In the genomic region with DNA sequence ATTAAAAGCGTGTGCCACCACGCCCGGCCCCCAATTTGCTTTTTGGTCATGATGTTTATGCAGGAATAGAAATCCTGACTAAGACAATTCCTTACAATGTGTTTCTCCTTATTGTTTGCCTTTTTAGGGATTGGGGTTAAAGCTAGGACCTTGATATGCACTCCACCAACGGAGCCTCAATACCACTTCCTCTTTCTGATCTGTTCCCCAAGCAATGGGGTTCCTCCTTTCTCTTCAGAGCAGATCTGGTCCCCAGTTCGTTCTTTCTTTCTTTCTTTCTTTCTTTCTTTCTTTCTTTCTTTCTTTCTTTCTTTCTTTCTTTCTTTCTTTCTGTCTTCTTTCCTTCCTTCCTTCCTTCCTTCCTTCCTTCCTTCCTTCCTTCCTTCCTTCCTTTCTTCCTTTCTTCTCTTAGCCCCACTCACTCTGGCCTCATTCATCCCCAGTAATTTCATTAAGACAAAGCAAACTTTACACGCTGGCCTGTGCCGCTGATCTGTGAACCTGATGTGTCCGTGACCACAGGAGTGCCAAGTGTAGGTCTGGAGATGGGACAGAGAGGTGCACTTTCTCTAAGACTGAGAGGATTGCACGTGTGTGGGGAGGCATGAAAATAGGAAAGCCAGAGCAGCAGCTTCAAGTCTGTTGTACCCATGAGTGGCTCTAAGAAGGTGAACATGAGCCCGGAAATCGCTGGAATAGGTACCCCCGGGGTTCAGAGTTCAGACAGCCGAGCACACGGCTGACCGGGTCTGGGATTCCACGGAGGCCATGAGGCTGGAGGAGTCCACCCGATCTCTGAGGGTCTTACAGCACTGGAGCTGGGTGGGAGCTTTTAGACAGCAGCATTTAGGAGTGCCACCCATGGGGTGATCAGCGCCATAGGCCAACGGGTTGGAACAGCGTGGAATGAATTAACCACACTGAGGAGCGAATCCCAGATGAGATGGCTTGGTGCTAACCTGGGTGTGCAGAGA, we compare ENCODE assay signal across 8 mouse cellular contexts. TPM values are rescaled to one million over a fixed set of nuclear protein-coding genes. Genes with fewer than 3 reads are reported as not detected.
DNase-seq lines count a peak whose midpoint lies in the region; ATAC-seq and TF ChIP-seq lines count a peak whose summit lies in the region.

No protein-coding gene starts in this region.

- no peak for TF ChIP-seq CTCF in bone marrow, adult 2 months (IDR thresholded peaks at IDR 0.05; ENCODE audit: control insufficient read depth, insufficient read depth, low read length)

- H3K27ac ChIP-seq in bone marrow, adult 2 months (ENCODE audit: control insufficient read depth, insufficient read depth, low read depth, low read length, poor library complexity): peak overlapping the region; percentile 58
- H3K27ac ChIP-seq in hindbrain, embryonic 14.5 days: no peak overlapping the region
- H3K27ac ChIP-seq in midbrain, embryonic 11.5 days (ENCODE audit: low read depth, low read length): no peak overlapping the region

- H3K9ac ChIP-seq in hindbrain, embryonic 14.5 days: peak overlapping the region; percentile 60
- peak overlapping the region; percentile 57; the same call in 1 of the 2 replicates for H3K9ac ChIP-seq in midbrain, embryonic 11.5 days (ENCODE audit: low read length)

- DNase-seq in kidney, adult 18-20 months: peak; percentile 21
- DNase-seq in kidney, postnatal 4 days: no peak
- DNase-seq in hindbrain, embryonic 14.5 days (ENCODE audit: low spot score): no peak
- DNase-seq in midbrain, embryonic 11.5 days (ENCODE audit: low spot score, missing footprints): no peak
- no peak for DNase-seq in right cerebral cortex, adult 2 months (ENCODE audit: low spot score in 2 of 2)
- no peak for DNase-seq in T-cell, adult 2 months (ENCODE audit: low spot score)
- no peak for DNase-seq in gastrocnemius, adult 18-20 months (ENCODE audit: low spot score)

- 11% methylated on average over 21 of the region's 21 CpGs for WGBS in bone marrow, adult 2 months
- WGBS in hindbrain, embryonic 14.5 days: 39% methylated on average over 21 of the region's 21 CpGs
- WGBS in midbrain, embryonic 11.5 days: 37% methylated on average over 21 of the region's 21 CpGs

- H3K27me3 ChIP-seq in hindbrain, embryonic 14.5 days (ENCODE audit: control insufficient read depth, insufficient read depth, low read length): peaks cover 6% of the 10 kb centered on the region; the same call in 1 of the 2 replicates
- H3K27me3 ChIP-seq in midbrain, embryonic 11.5 days (ENCODE audit: control insufficient read depth, insufficient read depth, low read length): peaks cover 7% of the 10 kb centered on the region; the same call in 1 of the 2 replicates

- peak; percentile 49; the same call in 1 of the 2 replicates for ATAC-seq in hindbrain, embryonic 14.5 days (ENCODE audit: low FRiP score)
- ATAC-seq in midbrain, embryonic 11.5 days (ENCODE audit: low FRiP score): peak; percentile 3; the same call in 1 of the 2 replicates

- no peaks in the 10 kb centered on the region for H3K36me3 ChIP-seq in hindbrain, embryonic 14.5 days (replicated peaks; ENCODE audit: control insufficient read depth, insufficient read depth)
- H3K36me3 ChIP-seq in midbrain, embryonic 11.5 days (ENCODE audit: control insufficient read depth, insufficient read depth, low read length): no peaks in the 10 kb centered on the region

- H3K4me3 ChIP-seq in bone marrow, adult 2 months (replicated peaks; ENCODE audit: control insufficient read depth, low read depth, low read length): peak overlapping the region; percentile 60
- peak overlapping the region; percentile 52 for H3K4me3 ChIP-seq in hindbrain, embryonic 14.5 days (replicated peaks; ENCODE audit: low read length)
- peak overlapping the region; percentile 42 for H3K4me3 ChIP-seq in midbrain, embryonic 11.5 days (ENCODE audit: low read depth, low read length)

- 0 out of 2 replicates have a peak, but pooled peaks cover 3% of the 10 kb centered on the region for H3K9me3 ChIP-seq in hindbrain, embryonic 14.5 days (ENCODE audit: control insufficient read depth, low read length)
- H3K9me3 ChIP-seq in midbrain, embryonic 11.5 days (ENCODE audit: control insufficient read depth, low read length): no peaks in the 10 kb centered on the region

- H3K4me2 ChIP-seq in hindbrain, embryonic 14.5 days (replicated peaks): peak overlapping the region; percentile 97
- peak overlapping the region; percentile 81 for H3K4me2 ChIP-seq in midbrain, embryonic 11.5 days

- no peak for TF ChIP-seq POLR2A in bone marrow, adult 2 months (IDR thresholded peaks at IDR 0.05; ENCODE audit: borderline replicate concordance, control insufficient read depth, low read depth, low read length)

- H3K4me1 ChIP-seq in bone marrow, adult 2 months (ENCODE audit: control insufficient read depth, insufficient read depth, low read length): peaks cover 2% of the 10 kb centered on the region; the same call in 1 of the 2 replicates
- 0 out of 2 replicates have a peak, but pooled peaks cover 3% of the 10 kb centered on the region for H3K4me1 ChIP-seq in hindbrain, embryonic 14.5 days (replicated peaks; ENCODE audit: control insufficient read depth, insufficient read depth, low read length)
- 0 out of 2 replicates have a peak, but pooled peaks cover 4% of the 10 kb centered on the region for H3K4me1 ChIP-seq in midbrain, embryonic 11.5 days (ENCODE audit: control insufficient read depth, insufficient read depth, low read length)

RNA-seq across cellular contexts. Expression of gene Pdxk, which starts 16.5 kb away (rescaled TPM):
- polyA plus RNA-seq in bone marrow, adult 2 months (2011; ENCODE audit: insufficient read depth, insufficient read length, low replicate concordance, missing spikeins): 2.2 and 3.3 TPM in 2 replicates
- polyA plus RNA-seq in hindbrain, embryonic 14.5 days (2014; fragmentation: Nextera tagmentation; extraction: Ambion mirVana): 30.0 and 32.9 TPM in 2 replicates
- 6.2 and 6.4 TPM in 2 replicates for polyA plus RNA-seq in midbrain, embryonic 11.5 days (2014; fragmentation: Nextera tagmentation; extraction: Ambion mirVana)
- total RNA-seq in gastrocnemius, adult 18-20 months (2021): 1 to 10 TPM; 6.2 to 7.1 TPM

RNA-seq across cellular contexts. Expression of gene Olfr1358, which starts 36.0 kb away (rescaled TPM):
- not detected in 2 replicates for polyA plus RNA-seq in bone marrow, adult 2 months (2011; ENCODE audit: insufficient read depth, insufficient read length, low replicate concordance, missing spikeins)
- polyA plus RNA-seq in hindbrain, embryonic 14.5 days (2014; fragmentation: Nextera tagmentation; extraction: Ambion mirVana): not detected in 2 replicates
- polyA plus RNA-seq in midbrain, embryonic 11.5 days (2014; fragmentation: Nextera tagmentation; extraction: Ambion mirVana): not detected in 2 replicates
- not detected for total RNA-seq in gastrocnemius, adult 18-20 months (2021)

RNA-seq across cellular contexts. Expression of gene Cstb, which starts 55.8 kb away (rescaled TPM):
- polyA plus RNA-seq in bone marrow, adult 2 months (2011; ENCODE audit: insufficient read depth, insufficient read length, low replicate concordance, missing spikeins): 41.1 and 77.8 TPM in 2 replicates
- polyA plus RNA-seq in hindbrain, embryonic 14.5 days (2014; fragmentation: Nextera tagmentation; extraction: Ambion mirVana): 97.3 and 119 TPM in 2 replicates
- 109 and 115 TPM in 2 replicates for polyA plus RNA-seq in midbrain, embryonic 11.5 days (2014; fragmentation: Nextera tagmentation; extraction: Ambion mirVana)
- 10 to 100 TPM; 10.1 to 17.7 TPM for total RNA-seq in gastrocnemius, adult 18-20 months (2021)
